20 mouse cellular contexts compared by ENCODE assay signal in the genomic region with DNA sequence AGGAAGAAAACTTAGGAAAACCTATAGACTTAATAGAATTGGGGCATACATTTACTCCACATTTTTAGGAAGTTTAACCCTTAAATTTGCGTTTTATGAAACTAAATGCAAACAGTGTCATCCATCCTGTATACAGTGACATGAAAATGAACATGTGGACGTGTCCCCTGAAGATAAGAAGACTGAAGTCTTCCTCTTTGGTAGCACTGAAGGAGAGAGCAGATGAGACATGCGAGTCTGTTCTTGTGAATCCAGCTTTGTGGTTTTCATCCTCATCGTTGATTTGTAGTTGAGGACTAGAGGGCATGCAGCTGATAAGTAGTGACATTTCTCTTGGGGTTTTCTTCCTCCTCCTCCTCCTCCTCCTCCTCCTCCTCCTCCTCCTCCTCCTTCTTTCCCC.
"Had no signal": no experiment of that assay in that cellular context is flagged by ENCODE, and none has a peak within 500 bp of the region (broad histone marks: within the 10 kb centered on the region; RNA-seq: fewer than 3 reads in every experiment).

No protein-coding gene starts in this region.

- H3K4me2 ChIP-seq: liver, embryonic 13.5 days; liver, embryonic 15.5 days; lung, embryonic 15.5 days; midbrain, embryonic 12.5 days; midbrain, embryonic 15.5 days; neural tube, embryonic 12.5 days had no signal

- H3K36me3 ChIP-seq: liver, embryonic 15.5 days; midbrain, embryonic 15.5 days had no signal

- H3K4me3 ChIP-seq: liver, embryonic 13.5 days; liver, embryonic 15.5 days; lung, embryonic 15.5 days; midbrain, embryonic 12.5 days; midbrain, embryonic 15.5 days; neural tube, embryonic 12.5 days had no signal

- H3K9ac ChIP-seq: liver, embryonic 13.5 days; liver, embryonic 15.5 days; liver, postnatal 0 days; lung, embryonic 15.5 days; midbrain, embryonic 12.5 days; midbrain, embryonic 15.5 days; neural tube, embryonic 12.5 days had no signal

- DNase-seq: liver, embryonic 13.5 days; liver, postnatal 0 days; lung, adult 2 months; lung, postnatal 14 days; lung, postnatal 36 days; retina, postnatal 1 day; right cerebral cortex, adult 18-20 months; right cerebral cortex, postnatal 25 days; right cerebral cortex, postnatal 4 days; spleen, adult 18-20 months; thymus, adult 2 months; thymus, postnatal 25 days; thymus, postnatal 4 days had no signal

- H3K27me3 ChIP-seq: liver, embryonic 13.5 days; liver, embryonic 15.5 days; lung, embryonic 15.5 days; midbrain, embryonic 12.5 days; midbrain, embryonic 15.5 days; neural tube, embryonic 12.5 days had no signal

- H3K4me1 ChIP-seq: liver, embryonic 15.5 days; midbrain, embryonic 15.5 days; neural tube, embryonic 12.5 days had no signal

- ATAC-seq: liver, postnatal 0 days; lung, postnatal 0 days; midbrain, embryonic 15.5 days had no signal

- H3K27ac ChIP-seq: liver, embryonic 13.5 days; liver, embryonic 15.5 days; lung, embryonic 15.5 days; macrophage; midbrain, embryonic 12.5 days; midbrain, embryonic 15.5 days; neural tube, embryonic 12.5 days had no signal

- H3K9me3 ChIP-seq: liver, embryonic 13.5 days; liver, embryonic 15.5 days; lung, embryonic 15.5 days; midbrain, embryonic 12.5 days; midbrain, embryonic 15.5 days; neural tube, embryonic 12.5 days had no signal
